Mouse (Mus musculus) liver, adult 2 months (tissue): Measurements from ENCODE around the gene Bach2. TPM values are rescaled to one million over a fixed set of nuclear protein-coding genes. Genes with fewer than 3 reads are reported as not detected.

Source experiments
- DNase-seq: peaks from one replicate; pipeline ENCODE4 v3.0.0-alpha.2; 2011; ENCODE audit warnings: low read depth, low spot score; ENCODE audit errors: extremely low read depth
- H3K27ac ChIP-seq: fragments of 200-500 bp; replicated peaks from 2 replicates; pipeline ENCODE4 v1.5.1; 2012; ENCODE audit warnings: low read depth, mild to moderate bottlenecking, control low read depth, inconsistent platforms, low read length; ENCODE audit not compliant: insufficient read depth
- H3K27me3 ChIP-seq: fragments of 200-500 bp; 2 replicates; pipeline ENCODE4 v1.6.1; 2012; ENCODE audit warnings: mild to moderate bottlenecking, moderate library complexity, low read length, inconsistent platforms; ENCODE audit not compliant: control insufficient read depth, insufficient read depth
- H3K36me3 ChIP-seq: fragments of 200-500 bp; 2 replicates; pipeline ENCODE4 v1.6.1; 2012; ENCODE audit warnings: low read length, inconsistent platforms; ENCODE audit not compliant: control insufficient read depth, insufficient read depth
- H3K4me1 ChIP-seq: fragments of 200-500 bp; 2 replicates; pipeline ENCODE4 v1.6.1; 2011; ENCODE audit warnings: low read length; ENCODE audit not compliant: control insufficient read depth, insufficient read depth
- H3K4me3 ChIP-seq: fragments of 200-500 bp; 2 replicates; pipeline ENCODE4 v1.5.1; 2011; ENCODE audit warnings: low read depth, mild to moderate bottlenecking, control low read depth, low read length, moderate library complexity; ENCODE audit not compliant: insufficient read depth
- H3K79me2 ChIP-seq: fragments of 200-500 bp; 2 replicates; pipeline ENCODE4 v1.6.1; 2012; ENCODE audit warnings: inconsistent platforms, mild to moderate bottlenecking, low read length, moderate library complexity; ENCODE audit not compliant: control insufficient read depth, insufficient read depth
- H3K9ac ChIP-seq: fragments of 200-500 bp; 2 replicates; pipeline ENCODE4 v1.6.1; 2012; ENCODE audit warnings: low read depth, mild to moderate bottlenecking, control low read depth, inconsistent platforms, low read length
- CTCF ChIP-seq: fragments of 200-500 bp; IDR thresholded peaks from 2 replicates; pipeline ENCODE4 v1.5.1; 2011; ENCODE audit warnings: low read depth, low read length, control low read depth
- POLR2A ChIP-seq: fragments of 200-500 bp; IDR thresholded peaks from 2 replicates; pipeline ENCODE4 v1.6.1; 2011; ENCODE audit warnings: low read length, control low read depth; ENCODE audit not compliant: insufficient read depth; ENCODE audit errors: extremely low read depth
- WGBS: fragments of 180-500 bp; shearing (Covaris S2); methylation state at CpG from one replicate; pipeline ENCODE4 v1.1.7; 2018; 5-methylcytosine and 5-hydroxymethylcytosine counted together
- polyA plus RNA-seq: library from polyadenylated mRNA; depleted of rRNA; stranded (reverse); fragments of >200 nt; gene quantifications from 2 replicates; pipeline ENCODE4 v1.2.3, GENCODE M21; 2012
- total RNA-seq: library from RNA; depleted of rRNA; stranded (reverse); fragments of >200 nt; gene quantifications from 2 replicates; pipeline ENCODE4 v1.2.3, GENCODE M21; 2014

Gene Bach2
- total and polyA plus RNA-seq, 2 experiments: 2.1 to 6.0 TPM

- H3K4me3 ChIP-seq: no peak overlapping the region
- no peak overlapping the region for H3K9ac ChIP-seq
- H3K4me1 ChIP-seq: no peaks in the 10 kb centered on the region; the same call in 1 of the 2 replicates
- H3K79me2 ChIP-seq: peaks cover 8% of the 10 kb centered on the region; the same call in 1 of the 2 replicates
- TF ChIP-seq POLR2A: no peak
- no peak for TF ChIP-seq CTCF
- no peak for DNase-seq
- 100% methylated on average over 7 of the region's 7 CpGs for WGBS
- no peaks in the 10 kb centered on the region for H3K27me3 ChIP-seq
- H3K27ac ChIP-seq: no peak overlapping the region
- no peaks in the 10 kb centered on the region for H3K36me3 ChIP-seq
Measured at GRCm38 (mm10) chr4:32258596-32258995, 20.0 kb downstream of the Bach2 start.

GRCm38 (mm10) chr4:32260909-32261308, 22.3 kb downstream of the Bach2 start:
- H3K27me3 ChIP-seq: no peaks in the 10 kb centered on the region
- DNase-seq: no peak
- H3K27ac ChIP-seq: no peak overlapping the region
- H3K4me3 ChIP-seq: no peak overlapping the region
- TF ChIP-seq CTCF: no peak
- no peak for TF ChIP-seq POLR2A
- peaks cover 3% of the 10 kb centered on the region for H3K4me1 ChIP-seq
- 90% methylated on average over 4 of the region's 4 CpGs for WGBS
- no peak overlapping the region for H3K9ac ChIP-seq
- H3K79me2 ChIP-seq: peaks cover 8% of the 10 kb centered on the region; the same call in 1 of the 2 replicates
- no peaks in the 10 kb centered on the region for H3K36me3 ChIP-seq

DNA sequence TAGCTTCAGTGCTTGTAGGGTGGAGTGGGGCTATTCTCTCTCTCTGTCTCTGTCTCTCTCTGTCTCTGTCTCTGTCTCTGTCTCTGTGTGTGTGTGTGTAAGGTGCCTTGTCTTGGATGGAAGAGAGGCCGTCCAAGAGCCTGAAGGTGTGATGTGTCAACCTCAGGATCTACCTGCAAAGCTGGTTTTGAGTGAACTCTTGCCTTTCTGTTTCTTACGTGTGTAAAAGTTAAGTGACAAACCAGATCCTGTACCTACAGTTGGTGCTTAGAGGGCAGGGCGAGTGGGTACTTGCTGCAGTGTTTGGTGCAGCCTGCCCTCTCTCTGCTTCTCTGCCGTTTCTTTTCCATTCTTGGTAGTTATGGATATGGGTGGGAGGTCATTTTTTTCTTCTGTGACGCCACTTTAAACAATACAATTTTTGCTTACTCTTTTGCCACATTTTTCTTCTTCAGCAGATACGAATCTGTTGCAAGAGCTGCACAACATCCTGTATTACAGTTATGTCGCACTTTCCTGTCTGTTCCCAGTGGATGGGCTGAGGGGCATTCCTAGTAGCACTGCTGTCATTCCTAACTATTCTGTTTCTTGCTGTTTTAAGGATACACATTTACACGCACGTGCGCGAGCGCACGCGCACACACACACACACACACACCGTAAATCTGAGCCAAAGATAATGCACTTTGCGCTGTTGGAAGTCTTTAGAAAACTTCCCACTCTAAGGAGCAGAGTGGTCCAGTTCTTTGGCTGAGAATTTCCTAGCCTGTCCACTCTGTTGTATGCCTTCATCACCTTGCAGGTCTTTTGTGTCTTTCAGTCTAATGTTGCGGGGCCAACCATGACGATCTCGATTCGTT, 24.5 kb downstream of the Bach2 start:
- DNase-seq: no peak
- Histone ChIP-seq H3K36me3 (no peaks in the 10 kb centered on the region), H3K9ac (no peak overlapping the region), H3K79me2 (peaks cover 11% of the 10 kb centered on the region; the same call in 1 of the 2 replicates), H3K27me3 (no peaks in the 10 kb centered on the region), H3K4me1 (peaks cover 3% of the 10 kb centered on the region), H3K27ac (no peak overlapping the region), H3K4me3 (peak overlapping the region; percentile 1)
- TF ChIP-seq CTCF: no peak
- no peak for TF ChIP-seq POLR2A
- WGBS: 85% methylated on average over 20 of the region's 20 CpGs

GRCm38 (mm10) chr4:32263685-32264038, 25.1 kb downstream of the Bach2 start:
- H3K4me1 ChIP-seq: peaks cover 3% of the 10 kb centered on the region
- H3K79me2 ChIP-seq: peaks cover 11% of the 10 kb centered on the region; the same call in 1 of the 2 replicates
- DNase-seq: no peak
- H3K27me3 ChIP-seq: no peaks in the 10 kb centered on the region
- no peaks in the 10 kb centered on the region for H3K36me3 ChIP-seq
- H3K27ac ChIP-seq: no peak overlapping the region
- no peak overlapping the region for H3K9ac ChIP-seq
- 72% methylated on average over 10 of the region's 10 CpGs for WGBS
- TF ChIP-seq CTCF: no peak
- no peak for TF ChIP-seq POLR2A
- H3K4me3 ChIP-seq: no peak overlapping the region; the same call in 1 of the 2 replicates

GRCm38 (mm10) chr4:32264892-32265291, 26.3 kb downstream of the Bach2 start:
- Histone ChIP-seq H3K4me1 (peaks cover 3% of the 10 kb centered on the region; the same call in 1 of the 2 replicates), H3K36me3 (no peaks in the 10 kb centered on the region), H3K9ac (no peak overlapping the region), H3K27ac (no peak overlapping the region), H3K4me3 (no peak overlapping the region), H3K79me2 (peaks cover 9% of the 10 kb centered on the region; the same call in 1 of the 2 replicates), H3K27me3 (no peaks in the 10 kb centered on the region)
- no peak for DNase-seq
- TF ChIP-seq POLR2A (no peak), CTCF (no peak)
- WGBS: 92% methylated on average over 8 of the region's 8 CpGs

- peaks cover 3% of the 10 kb centered on the region; the same call in 1 of the 2 replicates for H3K4me1 ChIP-seq
- no peak overlapping the region for H3K27ac ChIP-seq
- peaks cover 9% of the 10 kb centered on the region; the same call in 1 of the 2 replicates for H3K79me2 ChIP-seq
- H3K4me3 ChIP-seq: no peak overlapping the region
- H3K27me3 ChIP-seq: no peaks in the 10 kb centered on the region
- H3K36me3 ChIP-seq: no peaks in the 10 kb centered on the region
- H3K9ac ChIP-seq: no peak overlapping the region
- no peak for DNase-seq
- WGBS: 90% methylated on average over 6 of the region's 6 CpGs
- no peak for TF ChIP-seq POLR2A
- no peak for TF ChIP-seq CTCF
Measured at GRCm38 (mm10) chr4:32266731-32267130, 28.1 kb downstream of the Bach2 start.
